Mouse (Mus musculus) cerebellum, adult 18-20 months (tissue): ENCODE results near the gene Gm6096.
"Not testable (repeated sequence)": the region's sequence is repeated elsewhere in the genome, so short reads cannot be mapped to it uniquely, and the experiment has no call there.

Experiments
- DNase-seq, 2 experiments: peaks; one replicate each; pipeline ENCODE4 v3.0.0; 2021

Gene Gm6096

GRCm38 (mm10) chr7:34250738-34251137 is at the start of gene Gm6096:
TSS of gene Gm6096 (plus strand) at chr7:34251038.
- DNase-seq: no peak

- DNase-seq: not testable (repeated sequence)
Observed at GRCm38 (mm10) chr7:34202147-34202546, 48.7 kb upstream of the Gm6096 start.

- DNase-seq: no peak
Observed at GRCm38 (mm10) chr7:34206331-34206730, 44.5 kb upstream of the Gm6096 start.

- DNase-seq: no peak
Observed at GRCm38 (mm10) chr7:34208027-34208745, 42.7 kb upstream of the Gm6096 start.

GRCm38 (mm10) chr7:34213281-34213680 is 37.6 kb upstream of the Gm6096 start:
- DNase-seq: no peak

GRCm38 (mm10) chr7:34214644-34215043 is 36.2 kb upstream of the Gm6096 start:
- no peak for DNase-seq

GRCm38 (mm10) chr7:34215481-34215880 is 35.4 kb upstream of the Gm6096 start:
- DNase-seq: no peak

GRCm38 (mm10) chr7:34216474-34216873 is 34.4 kb upstream of the Gm6096 start:
- no peak for DNase-seq

- DNase-seq: no peak
Observed at GRCm38 (mm10) chr7:34218496-34218895, 32.3 kb upstream of the Gm6096 start.

GRCm38 (mm10) chr7:34221594-34222250 is 29.1 kb upstream of the Gm6096 start:
- no peak for DNase-seq

- no peak for DNase-seq
Observed at GRCm38 (mm10) chr7:34222340-34222739, 28.5 kb upstream of the Gm6096 start.

GRCm38 (mm10) chr7:34224308-34224707 is 26.5 kb upstream of the Gm6096 start:
- DNase-seq: no peak

- no peak for DNase-seq
Observed at GRCm38 (mm10) chr7:34226086-34226485, 24.8 kb upstream of the Gm6096 start.

GRCm38 (mm10) chr7:34226846-34227245 is 24.0 kb upstream of the Gm6096 start:
- DNase-seq: no peak

- DNase-seq: peak; percentile 57 to 66
Observed at GRCm38 (mm10) chr7:34228641-34229040, 22.2 kb upstream of the Gm6096 start.

- DNase-seq: no peak
Observed at GRCm38 (mm10) chr7:34229153-34229552, 21.7 kb upstream of the Gm6096 start.

GRCm38 (mm10) chr7:34229691-34230111 is 21.1 kb upstream of the Gm6096 start:
- peak; percentile 63 for DNase-seq

- peak; percentile 80 to 86 for DNase-seq
Observed at GRCm38 (mm10) chr7:34230116-34230515, 20.7 kb upstream of the Gm6096 start, which contains the start of gene Gpi1. TSS of gene Gpi1 (minus strand) at chr7:34230336.

GRCm38 (mm10) chr7:34232785-34233725 is 17.8 kb upstream of the Gm6096 start:
- DNase-seq: no peak

GRCm38 (mm10) chr7:34233909-34234609 is 16.8 kb upstream of the Gm6096 start:
- DNase-seq: peak; percentile 100

GRCm38 (mm10) chr7:34234610-34235561 is 16.0 kb upstream of the Gm6096 start:
- no peak for DNase-seq
